Mouse (Mus musculus) small intestine, adult 2 months (tissue): ENCODE results near the gene Git2.

Source experiments
- CTCF ChIP-seq: fragments of 200-500 bp; IDR thresholded peaks from 2 replicates; pipeline ENCODE4 v1.5.1; 2012; ENCODE audit warnings: low read depth, mild to moderate bottlenecking, control low read depth, inconsistent platforms, low read length, moderate library complexity, mixed read lengths; ENCODE audit not compliant: insufficient replicate concordance, insufficient read length; ENCODE audit errors: extremely low read depth
- POLR2A ChIP-seq: fragments of 200-500 bp; IDR thresholded peaks from 2 replicates; pipeline ENCODE4 v1.6.1; 2012; ENCODE audit warnings: low read depth, mild to moderate bottlenecking, control low read depth, inconsistent platforms, low read length, moderate library complexity

- TF ChIP-seq POLR2A (no peak), CTCF (no peak)
Observed at GRCm38 (mm10) chr5:114808385-114808784, 33.1 kb upstream of the Git2 start.
